Mouse (Mus musculus) frontal cortex, postnatal 14 days (tissue): Measurements from ENCODE around the gene Eci2.
A peak's percentile ranks its signal among the peaks of the same experiment; 100 is the strongest.
"Not testable (repeated sequence)": the region's sequence is repeated elsewhere in the genome, so short reads cannot be mapped to it uniquely, and the experiment has no call there.

Source experiments
- DNase-seq, 2 experiments: peaks; one replicate each; pipeline ENCODE4 v3.0.0; 2022; ENCODE audit warnings: low spot score in 2 of 2

The Eci2 gene

GRCm38 (mm10) chr13:35026879-35027278 is at the start of gene Eci2:
Gene Eci2 (minus strand): TSS chr13:35027096.
- no peak for DNase-seq

GRCm38 (mm10) chr13:35074862-35075261 is 48.0 kb upstream of the Eci2 start:
- no peak for DNase-seq

GRCm38 (mm10) chr13:35070485-35071472 is 43.9 kb upstream of the Eci2 start:
- DNase-seq = no peak

- no peak for DNase-seq
These were observed 40.2 kb upstream of the Eci2 start for GRCm38 (mm10) chr13:35067084-35067483.

GRCm38 (mm10) chr13:35066033-35066432 is 39.1 kb upstream of the Eci2 start:
- no peak for DNase-seq

GRCm38 (mm10) chr13:35064381-35064780 is 37.5 kb upstream of the Eci2 start:
- DNase-seq = no peak

GRCm38 (mm10) chr13:35058145-35058544 is 31.2 kb upstream of the Eci2 start:
- DNase-seq = no peak

GRCm38 (mm10) chr13:35036486-35036885 is 9.6 kb upstream of the Eci2 start:
- DNase-seq = no peak

- DNase-seq = no peak
These were observed 8.8 kb upstream of the Eci2 start for GRCm38 (mm10) chr13:35035731-35036130.

GRCm38 (mm10) chr13:35033571-35033970 is 6.7 kb upstream of the Eci2 start:
- DNase-seq = no peak

- no peak for DNase-seq
These were observed 4.8 kb upstream of the Eci2 start for GRCm38 (mm10) chr13:35031684-35032082.

- DNase-seq = peak in 1 of 2 experiments; percentile 12
These were observed 4.2 kb upstream of the Eci2 start for GRCm38 (mm10) chr13:35030979-35031683.

- no peak for DNase-seq
These were observed 1.5 kb upstream of the Eci2 start for GRCm38 (mm10) chr13:35028365-35028764.

- DNase-seq = not testable (repeated sequence)
These were observed 3.5 kb downstream of the Eci2 start for GRCm38 (mm10) chr13:35023401-35023800.

- DNase-seq = no peak
These were observed 6.5 kb downstream of the Eci2 start for GRCm38 (mm10) chr13:35020383-35020782.

- DNase-seq = no peak
These were observed 7.9 kb downstream of the Eci2 start for GRCm38 (mm10) chr13:35018866-35019536.

- DNase-seq = no peak
These were observed 9.5 kb downstream of the Eci2 start for GRCm38 (mm10) chr13:35017392-35017791.

- DNase-seq = no peak
These were observed 10.8 kb downstream of the Eci2 start for GRCm38 (mm10) chr13:35016067-35016466.

GRCm38 (mm10) chr13:34995925-34996324 is 31.0 kb downstream of the Eci2 start:
- DNase-seq = no peak

GRCm38 (mm10) chr13:34993983-34994811 is 32.7 kb downstream of the Eci2 start:
- DNase-seq = peak; percentile 81 to 88

GRCm38 (mm10) chr13:34993595-34993982 is 33.3 kb downstream of the Eci2 start:
- no peak for DNase-seq
